12 mouse cellular contexts compared by ENCODE assay signal in the genomic region with DNA sequence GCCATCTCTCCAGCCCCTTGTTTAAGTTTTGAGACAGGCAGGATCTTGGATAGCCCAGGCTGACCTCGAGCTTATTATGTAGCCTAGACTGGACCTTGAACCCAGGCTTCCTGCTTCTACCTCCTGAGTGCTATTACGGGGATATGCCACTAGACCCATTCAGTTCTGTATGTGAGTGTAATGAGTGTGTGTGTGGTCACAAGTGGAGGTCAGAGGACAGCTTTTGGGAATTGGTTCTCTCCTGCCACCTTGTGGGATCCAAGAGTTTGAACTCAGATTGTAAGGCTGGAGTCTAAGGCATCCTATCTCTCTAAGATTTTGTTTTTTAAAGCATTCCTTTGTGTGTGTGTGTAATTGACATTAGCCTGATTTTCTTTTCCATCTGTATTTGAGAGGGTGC. TPM values are rescaled to one million over a fixed set of nuclear protein-coding genes. Genes with fewer than 3 reads are reported as not detected.
DNase-seq lines count a peak whose midpoint lies in the region; ATAC-seq and TF ChIP-seq lines count a peak whose summit lies in the region.
"Had no signal": no experiment of that assay in that cellular context is flagged by ENCODE, and none has a peak within 500 bp of the region (broad histone marks: within the 10 kb centered on the region; RNA-seq: fewer than 3 reads in every experiment).

No protein-coding gene starts in this region.

- 22% methylated on average over 2 of the region's 2 CpGs for WGBS in kidney, adult 2 months
- 38% methylated on average over 2 of the region's 2 CpGs for WGBS in kidney, embryonic 16.5 days

- H3K4me3 ChIP-seq in kidney, adult 2 months (ENCODE audit: insufficient read depth, low read depth, low read length), result no peak overlapping the region
- no peak overlapping the region for H3K4me3 ChIP-seq in kidney, embryonic 16.5 days (ENCODE audit: low read length)
- H3K4me3 ChIP-seq in cortical plate, adult 2 months (ENCODE audit: insufficient read depth, low read length), result no peak overlapping the region
- H3K4me3 ChIP-seq: forebrain, embryonic 15.5 days; lung, embryonic 15.5 days; neural tube, embryonic 12.5 days had no signal

- no peaks in the 10 kb centered on the region for H3K9me3 ChIP-seq in kidney, embryonic 16.5 days (ENCODE audit: low read length)
- H3K9me3 ChIP-seq: forebrain, embryonic 15.5 days; lung, embryonic 15.5 days; neural tube, embryonic 12.5 days had no signal

- H3K27me3 ChIP-seq in kidney, adult 2 months (replicated peaks; ENCODE audit: control insufficient read depth, insufficient read depth, low read length), result no peaks in the 10 kb centered on the region
- H3K27me3 ChIP-seq in kidney, embryonic 16.5 days (ENCODE audit: insufficient read depth, low read length), result no peaks in the 10 kb centered on the region
- H3K27me3 ChIP-seq: forebrain, embryonic 15.5 days; lung, embryonic 15.5 days; neural tube, embryonic 12.5 days had no signal

- TF ChIP-seq CTCF in kidney, adult 2 months (conservative IDR thresholded peaks at IDR 0.05; ENCODE audit: insufficient read depth, insufficient read length, low read depth, low read length), result peak; percentile 62
- TF ChIP-seq CTCF in cortical plate, adult 2 months (IDR thresholded peaks at IDR 0.05; ENCODE audit: extremely low read depth, insufficient read depth, low read length), result peak; percentile 48

- H3K4me1 ChIP-seq in kidney, adult 2 months (ENCODE audit: control insufficient read depth, insufficient read depth, low read length), result peaks cover 2% of the 10 kb centered on the region; the same call in 1 of the 2 replicates
- peaks cover 60% of the 10 kb centered on the region for H3K4me1 ChIP-seq in kidney, embryonic 16.5 days (ENCODE audit: insufficient read depth, low read length)
- peaks cover 13% of the 10 kb centered on the region for H3K4me1 ChIP-seq in cortical plate, adult 2 months (ENCODE audit: control insufficient read depth, insufficient read depth, low read length)

- H3K4me2 ChIP-seq in kidney, embryonic 16.5 days (replicated peaks; ENCODE audit: low read depth, low read length), result no peak overlapping the region
- H3K4me2 ChIP-seq: lung, embryonic 15.5 days had no signal

- TF ChIP-seq POLR2A in kidney, adult 2 months (IDR thresholded peaks at IDR 0.05; ENCODE audit: low read depth, low read length), result no peak
- TF ChIP-seq POLR2A in cortical plate, adult 2 months (IDR thresholded peaks at IDR 0.05; ENCODE audit: extremely low read depth, insufficient read depth, low read length), result no peak

- DNase-seq in adrenal gland, adult 2 months, result peak; percentile 53
- DNase-seq in adrenal gland, adult 8-10 months, result no peak
- DNase-seq in kidney, adult 2 months, result peak; percentile 55
- peak; percentile 39 for DNase-seq in lung, postnatal 36 days
- no peak for DNase-seq in thymus, postnatal 14 days
- DNase-seq in left cerebral cortex, adult 11 months (ENCODE audit: low spot score), result no peak

- no peak overlapping the region for H3K27ac ChIP-seq in kidney, adult 2 months (ENCODE audit: insufficient read depth, low read depth, low read length)
- no peak overlapping the region for H3K27ac ChIP-seq in kidney, embryonic 16.5 days (ENCODE audit: low read length)
- no peak overlapping the region for H3K27ac ChIP-seq in cortical plate, adult 2 months (ENCODE audit: insufficient read depth, low read length)
- H3K27ac ChIP-seq: lung, embryonic 15.5 days; neural tube, embryonic 12.5 days had no signal

- ATAC-seq in kidney, embryonic 16.5 days (ENCODE audit: low FRiP score, low TSS enrichment), result no peak
- ATAC-seq: forebrain, embryonic 15.5 days; inflammation-experienced regulatory T-cells, adult 6 months had no signal

- no peaks in the 10 kb centered on the region for H3K36me3 ChIP-seq in kidney, adult 2 months (ENCODE audit: control insufficient read depth, insufficient read depth, low read length)
- no peaks in the 10 kb centered on the region for H3K36me3 ChIP-seq in kidney, embryonic 16.5 days (ENCODE audit: insufficient read depth, low read length)
- H3K36me3 ChIP-seq: forebrain, embryonic 15.5 days; lung, embryonic 15.5 days; neural tube, embryonic 12.5 days had no signal

- H3K9ac ChIP-seq in kidney, embryonic 16.5 days (replicated peaks; ENCODE audit: low read length), result no peak overlapping the region
- H3K9ac ChIP-seq: lung, embryonic 15.5 days had no signal

RNA-seq across cellular contexts. Expression of a gene that starts 2.0 kb away (rescaled TPM):
- total RNA-seq in adrenal gland, adult 2 months (2021), result 10 to 100 TPM; 47.7 to 51.1 TPM
- 40.0 and 49.3 TPM in 2 replicates for polyA plus RNA-seq in adrenal gland, adult 2 months (2012; rRNA removed)
- 10 to 100 TPM; 40.6 to 46.6 (median 42.1) TPM for total RNA-seq in adrenal gland, adult 8-10 months (2022)
- 22.4 and 24.9 TPM in 2 replicates for polyA plus RNA-seq in kidney, adult 2 months (2012; rRNA removed)
- 21.1 TPM in 2 replicates for polyA plus RNA-seq in kidney, embryonic 16.5 days (2015; fragmentation: Nextera tagmentation; extraction: Ambion mirVana)
- 19.1 and 20.5 TPM in 2 replicates for polyA plus RNA-seq in cortical plate, adult 2 months (2012; rRNA removed)

Comparison
In these comparisons a context has a peak if more than half of its experiments do, and no peak if none do; other contexts are left out.
1. DNase-seq: peak in adrenal gland, adult 2 months (single experiment), kidney, adult 2 months (single experiment) and lung, postnatal 36 days (single experiment); none in adrenal gland, adult 8-10 months (single experiment), thymus, postnatal 14 days (single experiment) and left cerebral cortex, adult 11 months (single experiment).